Mouse (Mus musculus) erythroid progenitor cell, adult 5-6 weeks (primary cell): ENCODE results near the gene Tsen2. TPM values are rescaled to one million over a fixed set of nuclear protein-coding genes. Genes with fewer than 3 reads are reported as not detected.

Experiments
- ATAC-seq: replicated peaks from 2 replicates; pipeline ENCODE4 v1.8.0; 2016; ENCODE audit warnings: moderate number of reproducible peaks, mild to moderate bottlenecking, moderate TSS enrichment, inconsistent platforms; ENCODE audit not compliant: poor library complexity, low FRiP score, severe bottlenecking
- total RNA-seq, 2 experiments: library from RNA; stranded (forward) in 1 of 2; stranded (reverse) in 1 of 2; fragments of 150-400 nt in 1 of 2; fragments of 186-747, 209-891 nt in 1 of 2; gene quantifications; 2 replicates each; pipeline versions ENCODE4 v1.2.3 to v1.2.4; 2015 to 2017; ENCODE audit warnings: low replicate concordance in 2 of 2

Gene Tsen2
- total RNA-seq, 2 experiments from 2014 or later = 1.7 to 2.1 TPM

- ATAC-seq = no peak
Measured at GRCm38 (mm10) chr6:115592458-115592857, 48.0 kb downstream of the Tsen2 start, which contains the start of gene Mkrn2os. Mkrn2os (minus strand) TSS chr6:115592576.

GRCm38 (mm10) chr6:115593252-115593651 is 48.8 kb downstream of the Tsen2 start:
- no peak for ATAC-seq

- no peak for ATAC-seq
Measured at GRCm38 (mm10) chr6:115594463-115594862, 50.0 kb downstream of the Tsen2 start.

- ATAC-seq = no peak
Measured at GRCm38 (mm10) chr6:115595667-115596066, 51.2 kb downstream of the Tsen2 start.

- ATAC-seq = no peak
Measured at GRCm38 (mm10) chr6:115601322-115601714, 56.9 kb downstream of the Tsen2 start.

- ATAC-seq = peak; percentile 80
Measured at GRCm38 (mm10) chr6:115601715-115602523, 57.5 kb downstream of the Tsen2 start, which contains the start of gene Mkrn2. Mkrn2 (plus strand) TSS chr6:115601902.

GRCm38 (mm10) chr6:115606461-115606860 is 62.0 kb downstream of the Tsen2 start:
- no peak for ATAC-seq

- ATAC-seq = no peak
Measured at GRCm38 (mm10) chr6:115607429-115607828, 63.0 kb downstream of the Tsen2 start.

- ATAC-seq = 0 out of 2 replicates have a peak, but pooled peaks have one; percentile 54
Measured at GRCm38 (mm10) chr6:115609121-115609520, 64.7 kb downstream of the Tsen2 start.

GRCm38 (mm10) chr6:115610301-115610700 is 65.8 kb downstream of the Tsen2 start:
- ATAC-seq = no peak

- ATAC-seq = no peak
Measured at GRCm38 (mm10) chr6:115613793-115614192, 69.3 kb downstream of the Tsen2 start.

GRCm38 (mm10) chr6:115615983-115616382 is 71.5 kb downstream of the Tsen2 start:
- ATAC-seq = no peak

GRCm38 (mm10) chr6:115619818-115620217 is 75.4 kb downstream of the Tsen2 start:
- ATAC-seq = no peak

- ATAC-seq = no peak
Measured at GRCm38 (mm10) chr6:115620942-115621341, 76.5 kb downstream of the Tsen2 start.

- ATAC-seq = no peak
Measured at GRCm38 (mm10) chr6:115626121-115626520, 81.7 kb downstream of the Tsen2 start.

Other genes with a start within 250 kb of the Tsen2 start
- 11.9 and 46.5 TPM in 2 replicates for gene Pparg, start 183.7 kb upstream of the Tsen2 start, total RNA-seq (2015; ENCODE audit: low replicate concordance)
- 4.9 and 5.0 TPM in 2 replicates for gene Pparg, start 183.7 kb upstream of the Tsen2 start, total RNA-seq (2017; ENCODE audit: low replicate concordance)
- gene Mkrn2os, start 47.9 kb downstream of the Tsen2 start, total RNA-seq (2015; ENCODE audit: low replicate concordance) = not detected in 2 replicates
- gene Mkrn2os, start 47.9 kb downstream of the Tsen2 start, total RNA-seq (2017; ENCODE audit: low replicate concordance) = not detected in 2 replicates
- 1.7 and 2.9 TPM in 2 replicates for gene Mkrn2, start 57.2 kb downstream of the Tsen2 start, total RNA-seq (2015; ENCODE audit: low replicate concordance)
- 3.9 and 4.0 TPM in 2 replicates for gene Mkrn2, start 57.2 kb downstream of the Tsen2 start, total RNA-seq (2017; ENCODE audit: low replicate concordance)
- gene Raf1, start 132.0 kb downstream of the Tsen2 start, total RNA-seq (2015; ENCODE audit: low replicate concordance) = 84.0 and 100 TPM in 2 replicates
- 21.3 and 46.2 TPM in 2 replicates for gene Raf1, start 132.0 kb downstream of the Tsen2 start, total RNA-seq (2017; ENCODE audit: low replicate concordance)
- gene Tmem40, start 217.7 kb downstream of the Tsen2 start, total RNA-seq (2015; ENCODE audit: low replicate concordance) = 3.8 and 6.1 TPM in 2 replicates
- gene Tmem40, start 217.7 kb downstream of the Tsen2 start, total RNA-seq (2017; ENCODE audit: low replicate concordance) = 4.4 and 4.9 TPM in 2 replicates
- gene Cand2, start 229.9 kb downstream of the Tsen2 start, total RNA-seq (2015; ENCODE audit: low replicate concordance) = not detected in 2 replicates
- gene Cand2, start 229.9 kb downstream of the Tsen2 start, total RNA-seq (2017; ENCODE audit: low replicate concordance) = under 0.01 TPM in 1 of 2 replicates, not detected in the other